Mouse (Mus musculus): ENCODE data around the gene Mnx1. TPM values are rescaled to one million over a fixed set of nuclear protein-coding genes. Genes with fewer than 3 reads are reported as not detected.
A peak's percentile ranks its signal among the peaks of the same experiment; 100 is the strongest.

Gene Mnx1
- polyA plus RNA-seq, 1 experiment from 2014 or later: not detected

GRCm38 (mm10) chr5:29470271-29470670 lies 8.0 kb downstream of the Mnx1 start:
- Histone ChIP-seq H3K4me2 (ENCODE audit: low read length) (no peak overlapping the region; the same call in 1 of the 2 replicates), H3K27ac (no peak overlapping the region), H3K4me1 (replicated peaks; ENCODE audit: insufficient read depth, low read length) (peaks cover 3% of the 10 kb centered on the region; the same call in 1 of the 2 replicates), H3K27me3 (ENCODE audit: insufficient read depth, low read length) (peaks cover 81% of the 10 kb centered on the region), H3K9me3 (replicated peaks; ENCODE audit: low read length) (no peaks in the 10 kb centered on the region), H3K36me3 (ENCODE audit: insufficient read depth, low read length) (no peaks in the 10 kb centered on the region), H3K4me3 (replicated peaks; ENCODE audit: low read depth, low read length) (no peak overlapping the region), H3K9ac (ENCODE audit: low read depth, low read length) (no peak overlapping the region)
- 13% methylated on average over 5 of the region's 5 CpGs for WGBS
- no peak for DNase-seq (ENCODE audit: low spot score)
- no peak for TF ChIP-seq CTCF (IDR thresholded peaks at IDR 0.05; ENCODE audit: low read depth)
- no peak for ATAC-seq (replicated peaks; ENCODE audit: low FRiP score, low read depth)

- no peak for DNase-seq (ENCODE audit: low spot score)
These were observed 8.8 kb downstream of the Mnx1 start for GRCm38 (mm10) chr5:29469501-29469900.

GRCm38 (mm10) chr5:29468351-29469065 lies 9.8 kb downstream of the Mnx1 start:
- peak overlapping the region; percentile 73 for H3K4me2 ChIP-seq (ENCODE audit: low read length)
- no peak overlapping the region for H3K9ac ChIP-seq (ENCODE audit: low read depth, low read length)
- TF ChIP-seq CTCF (IDR thresholded peaks at IDR 0.05; ENCODE audit: low read depth): no peak
- no peak for ATAC-seq (replicated peaks; ENCODE audit: low FRiP score, low read depth)
- DNase-seq (ENCODE audit: low spot score): no peak
- H3K27ac ChIP-seq: no peak overlapping the region
- WGBS: 2% methylated on average over 17 of the region's 17 CpGs
- H3K4me3 ChIP-seq (replicated peaks; ENCODE audit: low read depth, low read length): peak overlapping the region; percentile 41
- peaks cover 65% of the 10 kb centered on the region for H3K27me3 ChIP-seq (ENCODE audit: insufficient read depth, low read length)
- H3K4me1 ChIP-seq (replicated peaks; ENCODE audit: insufficient read depth, low read length): peaks cover 3% of the 10 kb centered on the region; the same call in 1 of the 2 replicates
- no peaks in the 10 kb centered on the region for H3K9me3 ChIP-seq (replicated peaks; ENCODE audit: low read length)
- no peaks in the 10 kb centered on the region for H3K36me3 ChIP-seq (ENCODE audit: insufficient read depth, low read length)

More at GRCm38 (mm10) chr5:29469501-29469900, 8.8 kb downstream of the Mnx1 start:
- Histone ChIP-seq H3K4me3 (replicated peaks; ENCODE audit: low read depth, low read length) (no peak overlapping the region), H3K4me2 (ENCODE audit: low read length) (no peak overlapping the region), H3K4me1 (replicated peaks; ENCODE audit: insufficient read depth, low read length) (peaks cover 3% of the 10 kb centered on the region; the same call in 1 of the 2 replicates), H3K9me3 (replicated peaks; ENCODE audit: low read length) (no peaks in the 10 kb centered on the region), H3K27me3 (ENCODE audit: insufficient read depth, low read length) (peaks cover 74% of the 10 kb centered on the region), H3K36me3 (ENCODE audit: insufficient read depth, low read length) (no peaks in the 10 kb centered on the region), H3K27ac (no peak overlapping the region), H3K9ac (ENCODE audit: low read depth, low read length) (no peak overlapping the region)
- ATAC-seq (replicated peaks; ENCODE audit: low FRiP score, low read depth): no peak
- 9% methylated on average over 4 of the region's 4 CpGs for WGBS
- TF ChIP-seq CTCF (IDR thresholded peaks at IDR 0.05; ENCODE audit: low read depth): no peak

- Histone ChIP-seq H3K4me1 (replicated peaks; ENCODE audit: insufficient read depth, low read length) (peaks cover 3% of the 10 kb centered on the region; the same call in 1 of the 2 replicates), H3K36me3 (ENCODE audit: insufficient read depth, low read length) (no peaks in the 10 kb centered on the region), H3K27ac (no peak overlapping the region), H3K4me2 (ENCODE audit: low read length) (peak overlapping the region; percentile 73), H3K9me3 (replicated peaks; ENCODE audit: low read length) (no peaks in the 10 kb centered on the region), H3K4me3 (replicated peaks; ENCODE audit: low read depth, low read length) (peak overlapping the region; percentile 41), H3K9ac (ENCODE audit: low read depth, low read length) (0 out of 2 replicates have a peak overlapping the region, but pooled peaks have one; percentile 23), H3K27me3 (ENCODE audit: insufficient read depth, low read length) (peaks cover 58% of the 10 kb centered on the region)
- 3% methylated on average over 67 of the region's 67 CpGs for WGBS
- ATAC-seq (replicated peaks; ENCODE audit: low FRiP score, low read depth) (peak; percentile 33; the same call in 1 of the 2 replicates), DNase-seq (ENCODE audit: low spot score) (no peak)
- no peak for TF ChIP-seq CTCF (IDR thresholded peaks at IDR 0.05; ENCODE audit: low read depth)
These were observed 10.6 kb downstream of the Mnx1 start for GRCm38 (mm10) chr5:29467489-29468350.

DNA sequence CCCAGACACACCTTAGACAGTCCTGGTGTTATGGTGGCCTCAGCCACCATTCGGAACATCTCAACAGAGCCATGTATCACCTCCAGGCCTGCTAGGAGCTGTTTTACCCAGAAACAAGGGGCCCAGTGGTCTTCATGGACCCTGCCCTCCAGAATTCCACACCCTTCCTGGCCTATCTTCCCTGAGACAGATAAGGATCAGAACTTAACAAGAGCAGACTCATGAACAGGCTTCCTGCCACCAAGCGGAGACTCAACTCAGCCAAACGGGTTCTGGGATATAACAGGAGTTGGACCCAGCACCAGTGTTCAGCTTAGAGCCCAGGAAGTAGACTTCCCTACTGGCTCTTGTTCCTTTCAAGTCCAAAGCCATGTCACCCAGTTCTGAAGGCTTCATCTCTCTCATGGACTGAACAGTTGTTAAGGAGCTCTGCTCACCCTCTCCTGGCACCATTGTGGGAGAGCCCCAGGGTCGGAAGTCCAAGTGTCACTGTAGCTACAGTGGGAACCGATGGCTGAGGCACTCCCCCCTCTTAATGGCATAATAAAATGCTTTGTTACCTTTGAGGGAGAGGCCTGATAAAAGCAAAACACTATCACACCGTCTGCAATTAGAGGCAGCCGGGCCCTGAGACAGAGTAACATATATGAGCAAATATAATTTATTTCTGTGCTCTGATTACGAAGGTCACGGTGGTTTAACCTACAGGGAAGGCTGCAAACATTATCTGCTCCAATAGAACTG lies 15.2 kb downstream of the Mnx1 start:
- no peak for ATAC-seq (replicated peaks; ENCODE audit: low FRiP score, low read depth)
- Histone ChIP-seq H3K27me3 (ENCODE audit: insufficient read depth, low read length) (peaks cover 15% of the 10 kb centered on the region), H3K4me1 (replicated peaks; ENCODE audit: insufficient read depth, low read length) (no peaks in the 10 kb centered on the region; the same call in 1 of the 2 replicates), H3K4me3 (replicated peaks; ENCODE audit: low read depth, low read length) (no peak overlapping the region), H3K9me3 (replicated peaks; ENCODE audit: low read length) (no peaks in the 10 kb centered on the region), H3K9ac (ENCODE audit: low read depth, low read length) (no peak overlapping the region), H3K27ac (no peak overlapping the region), H3K36me3 (ENCODE audit: insufficient read depth, low read length) (no peaks in the 10 kb centered on the region), H3K4me2 (ENCODE audit: low read length) (no peak overlapping the region)
- TF ChIP-seq CTCF (IDR thresholded peaks at IDR 0.05; ENCODE audit: low read depth): no peak
- DNase-seq (ENCODE audit: low spot score): no peak
- 39% methylated on average over 9 of the region's 9 CpGs for WGBS
